In the genomic region with DNA sequence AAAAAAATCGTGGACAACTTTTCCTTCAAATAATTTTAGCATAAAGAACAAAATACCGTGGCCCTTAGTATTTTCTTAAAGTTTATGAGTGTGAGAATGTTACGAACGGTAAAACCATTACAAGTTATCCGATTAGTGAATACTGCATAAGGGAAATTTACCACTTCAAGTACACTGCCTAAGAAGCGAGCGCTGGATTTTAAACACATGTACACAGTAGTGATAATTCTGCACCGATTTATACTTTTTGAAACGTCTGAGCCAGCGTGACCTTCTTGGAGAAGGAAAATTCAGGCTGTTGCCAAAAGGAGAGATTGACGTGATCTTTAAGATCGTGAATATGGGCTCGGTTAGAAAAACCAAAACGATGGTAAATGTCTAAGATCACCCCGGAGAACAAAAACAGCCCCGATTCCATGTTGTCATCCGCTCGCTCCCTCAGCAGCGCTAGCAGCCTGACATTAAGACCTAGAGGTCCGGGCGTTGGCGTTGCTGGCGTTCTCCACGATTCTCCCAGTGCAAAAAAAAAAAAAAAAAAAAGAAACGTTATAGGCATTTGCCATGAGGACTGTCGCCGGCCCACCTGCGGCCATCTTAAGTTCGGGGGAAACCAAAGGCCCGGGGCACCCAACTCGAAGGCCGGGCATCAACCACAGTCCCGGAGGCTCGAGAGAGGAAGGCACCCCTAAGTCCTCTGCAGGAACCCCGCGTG, we compare ENCODE assay signal across 8 mouse cellular contexts. TPM values are rescaled to one million over a fixed set of nuclear protein-coding genes. Genes with fewer than 3 reads are reported as not detected.
DNase-seq lines count a peak whose midpoint lies in the region; ATAC-seq lines count a peak whose summit lies in the region.

No protein-coding gene starts in this region.

- under 1% methylated on average over 36 of the region's 36 CpGs for WGBS in intestine, embryonic 15.5 days
- WGBS in neural tube, embryonic 12.5 days = 2% methylated on average over 36 of the region's 36 CpGs

- peak; percentile 66 for ATAC-seq in cerebellum, adult (ENCODE audit: insufficient number of reproducible peaks, low FRiP score, low TSS enrichment)
- peak; percentile 65 for ATAC-seq in intestine, embryonic 15.5 days
- ATAC-seq in neural tube, embryonic 12.5 days (ENCODE audit: low FRiP score, low read depth) = no peak

- no peak for DNase-seq in cerebellum, adult 9-10 months
- DNase-seq in thymus, postnatal 0 days (ENCODE audit: low spot score) = peak; percentile 14
- no peak for DNase-seq in thymus, postnatal 14 days
- no peak for DNase-seq in adrenal gland, postnatal 10 days
- DNase-seq in cerebellum, adult 8-10 months = no peak

- peak overlapping the region; percentile 99 for H3K27ac ChIP-seq in intestine, embryonic 15.5 days
- H3K27ac ChIP-seq in neural tube, embryonic 12.5 days = peak overlapping the region; percentile 85

- no peaks in the 10 kb centered on the region for H3K36me3 ChIP-seq in intestine, embryonic 15.5 days
- no peaks in the 10 kb centered on the region for H3K36me3 ChIP-seq in neural tube, embryonic 12.5 days

- H3K9me3 ChIP-seq in intestine, embryonic 15.5 days = no peaks in the 10 kb centered on the region
- no peaks in the 10 kb centered on the region for H3K9me3 ChIP-seq in neural tube, embryonic 12.5 days

- no peaks in the 10 kb centered on the region for H3K27me3 ChIP-seq in intestine, embryonic 15.5 days (replicated peaks)
- H3K27me3 ChIP-seq in neural tube, embryonic 12.5 days (replicated peaks) = no peaks in the 10 kb centered on the region

- peak overlapping the region; percentile 73 for H3K4me3 ChIP-seq in intestine, embryonic 15.5 days (replicated peaks)
- H3K4me3 ChIP-seq in neural tube, embryonic 12.5 days = peak overlapping the region; percentile 54

- peak overlapping the region; percentile 85 for H3K9ac ChIP-seq in intestine, embryonic 15.5 days
- peak overlapping the region; percentile 80 for H3K9ac ChIP-seq in neural tube, embryonic 12.5 days

- H3K4me2 ChIP-seq in intestine, embryonic 15.5 days (replicated peaks) = peak overlapping the region; percentile 60
- H3K4me2 ChIP-seq in neural tube, embryonic 12.5 days (replicated peaks) = peak overlapping the region; percentile 68

- H3K4me1 ChIP-seq in intestine, embryonic 15.5 days (replicated peaks) = 0 out of 2 replicates have a peak, but pooled peaks cover 7% of the 10 kb centered on the region
- peaks cover 15% of the 10 kb centered on the region for H3K4me1 ChIP-seq in neural tube, embryonic 12.5 days

RNA-seq across cellular contexts. Expression of gene Srek1, which starts 0.8 kb away (rescaled TPM):
- 48.9 and 62.0 TPM in 2 replicates for polyA plus RNA-seq in thymus, postnatal 0 days (2015; fragmentation: Nextera tagmentation; extraction: Ambion mirVana)
- polyA plus RNA-seq in intestine, embryonic 15.5 days (2015; fragmentation: Nextera tagmentation; extraction: Ambion mirVana) = 56.6 and 74.2 TPM in 2 replicates
- polyA plus RNA-seq in neural tube, embryonic 12.5 days (2016; fragmentation: Nextera tagmentation; extraction: Ambion mirVana) = 83.8 and 93.9 TPM in 2 replicates
- total RNA-seq in adrenal gland, postnatal 10 days (2021) = 10 to 100 TPM; 43.6 to 67.2 TPM
